Mouse (Mus musculus) olfactory bulb, adult 2 months (tissue): ENCODE data around the gene Armh1.

Experiments
- CTCF ChIP-seq: fragments of 200-500 bp; IDR thresholded peaks from 2 replicates; pipeline ENCODE4 v1.5.1; 2012; ENCODE audit warnings: low read depth, mild to moderate bottlenecking, low read length, moderate library complexity; ENCODE audit not compliant: insufficient read depth
- POLR2A ChIP-seq: fragments of 200-500 bp; IDR thresholded peaks from 2 replicates; pipeline ENCODE4 v1.6.1; 2012; ENCODE audit warnings: mild to moderate bottlenecking, low read depth, low read length, moderate library complexity; ENCODE audit not compliant: insufficient read depth

GRCm38 (mm10) chr4:117189382-117189855, 62.5 kb downstream of the Armh1 start:
- TF ChIP-seq CTCF (no peak), POLR2A (no peak)
